Mouse (Mus musculus): ENCODE measurements around the gene Izumo1. TPM values are rescaled to one million over a fixed set of nuclear protein-coding genes. Genes with fewer than 3 reads are reported as not detected.

Izumo1 gene
- polyA plus RNA-seq, 1 experiment from 2014 or later: 0.08 TPM

DNA sequence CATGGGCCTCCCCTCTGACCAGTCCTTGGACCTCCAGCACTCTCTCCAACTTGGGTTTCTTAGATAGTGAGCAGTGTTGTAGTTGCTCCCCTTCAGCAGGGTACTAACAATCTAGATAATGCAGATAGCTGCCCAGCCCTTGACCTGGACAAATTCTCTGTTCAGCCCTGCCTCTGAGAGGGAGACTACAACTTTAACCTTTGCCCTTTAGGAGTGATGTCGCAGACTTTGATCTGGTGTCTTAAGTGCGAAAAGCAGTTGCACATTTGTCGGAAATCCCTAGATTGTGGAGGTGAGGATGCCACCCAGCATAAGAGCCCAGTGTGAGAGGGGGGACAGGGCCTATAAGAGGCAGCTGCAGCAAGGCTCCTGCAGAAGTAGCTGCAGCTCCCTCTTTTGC is 3.1 kb downstream of the Izumo1 start:
- Histone ChIP-seq H3K27ac (replicated peaks) (no peak overlapping the region), H3K4me2 (no peak overlapping the region), H3K4me1 (replicated peaks) (peaks cover 16% of the 10 kb centered on the region), H3K27me3 (no peaks in the 10 kb centered on the region), H3K36me3 (no peaks in the 10 kb centered on the region), H3K4me3 (no peak overlapping the region), H3K9me3 (no peaks in the 10 kb centered on the region), H3K9ac (no peak overlapping the region)
- WGBS: 88% methylated on average over 3 of the region's 3 CpGs
- ATAC-seq (ENCODE audit: low FRiP score, low read depth): no peak

DNA sequence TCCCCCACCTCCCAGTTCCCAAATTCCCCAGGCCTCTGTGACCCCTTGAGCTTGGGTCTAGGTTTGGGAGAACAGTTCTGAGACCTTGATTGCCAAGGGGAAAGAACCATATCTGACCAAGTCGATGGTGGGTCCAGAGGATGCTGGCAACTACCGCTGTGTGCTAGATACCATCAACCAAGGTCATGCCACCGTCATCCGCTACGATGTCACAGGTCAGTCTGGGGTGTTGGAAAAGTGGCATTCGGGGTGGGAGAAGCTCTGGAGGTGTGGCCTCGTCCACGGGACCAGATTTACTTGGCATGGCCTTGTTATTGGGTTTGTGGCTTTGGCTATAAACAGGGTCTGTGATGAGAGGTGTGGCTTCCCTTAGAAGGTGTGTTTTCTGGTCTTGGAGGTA is 3.9 kb downstream of the Izumo1 start:
- Histone ChIP-seq H3K9ac (no peak overlapping the region), H3K27me3 (no peaks in the 10 kb centered on the region), H3K36me3 (no peaks in the 10 kb centered on the region), H3K4me2 (no peak overlapping the region), H3K27ac (replicated peaks) (no peak overlapping the region), H3K4me3 (no peak overlapping the region), H3K4me1 (replicated peaks) (peaks cover 20% of the 10 kb centered on the region), H3K9me3 (no peaks in the 10 kb centered on the region)
- ATAC-seq (ENCODE audit: low FRiP score, low read depth): no peak
- 93% methylated on average over 8 of the region's 8 CpGs for WGBS

DNA sequence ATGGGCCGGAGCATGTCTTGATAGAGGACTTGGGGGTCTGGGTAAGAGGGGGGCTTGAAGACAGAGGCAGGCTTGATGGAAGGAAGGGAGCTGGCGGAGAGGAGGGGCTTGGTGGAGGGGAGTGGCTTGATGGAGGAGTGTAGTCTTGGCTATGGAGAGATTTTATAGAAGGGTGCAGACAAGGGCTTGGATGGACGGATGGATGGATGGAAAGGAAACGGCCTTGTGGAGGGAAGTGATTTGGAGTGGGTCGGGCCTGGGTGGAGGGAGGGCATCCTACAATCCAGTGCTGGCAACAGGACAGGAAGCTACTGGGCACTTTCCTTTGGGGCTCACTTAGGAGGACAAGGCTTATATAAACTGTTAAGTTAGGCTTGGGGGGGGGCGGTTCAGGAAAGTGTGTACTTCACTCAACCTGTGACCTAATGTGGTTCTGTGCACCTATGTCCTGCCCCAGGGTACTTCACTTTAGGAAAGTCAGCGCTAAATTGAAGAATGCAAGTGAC is 5.0 kb downstream of the Izumo1 start:
- Histone ChIP-seq H3K4me3 (no peak overlapping the region), H3K27ac (replicated peaks) (no peak overlapping the region), H3K36me3 (no peaks in the 10 kb centered on the region), H3K4me2 (no peak overlapping the region), H3K27me3 (no peaks in the 10 kb centered on the region), H3K4me1 (replicated peaks) (peaks cover 20% of the 10 kb centered on the region), H3K9me3 (no peaks in the 10 kb centered on the region), H3K9ac (no peak overlapping the region)
- no peak for ATAC-seq (ENCODE audit: low FRiP score, low read depth)
- 89% methylated on average over 7 of the region's 7 CpGs for WGBS

DNA sequence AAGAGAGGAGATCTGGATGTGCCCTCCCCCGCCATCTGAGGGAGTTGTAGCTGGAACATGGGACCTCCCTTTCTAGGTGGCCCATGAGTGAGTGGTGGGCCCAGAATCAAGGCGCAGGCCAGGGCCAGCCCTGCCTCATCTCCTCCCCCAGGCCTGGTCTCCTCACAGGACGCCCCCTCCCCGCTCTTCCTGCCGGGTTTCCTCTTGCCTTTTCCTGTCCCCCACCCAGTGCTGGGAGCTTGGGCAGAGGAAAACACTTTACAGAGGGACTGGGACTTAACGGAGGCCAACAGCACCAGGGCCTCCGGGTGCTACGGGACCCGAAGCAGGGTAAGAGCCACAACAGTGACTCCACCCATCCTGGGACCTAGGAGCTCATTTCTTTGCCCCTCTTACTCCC is 5.7 kb downstream of the Izumo1 start, which contains the start of gene Rasip1:
Gene Rasip1, plus strand, starts transcription at position 228 of the 400 bp plus-strand sequence.
- peak within 1 kb of the TSS; percentile 99 for H3K4me2 ChIP-seq
- H3K4me1 ChIP-seq (replicated peaks): peaks cover 22% of the 10 kb centered on the region
- peak within 1 kb of the TSS; percentile 88 for H3K9ac ChIP-seq
- no peak for ATAC-seq (ENCODE audit: low FRiP score, low read depth)
- H3K27ac ChIP-seq (replicated peaks): peak within 1 kb of the TSS; percentile 89
- no peaks in the 10 kb centered on the region for H3K9me3 ChIP-seq
- H3K36me3 ChIP-seq: no peaks in the 10 kb centered on the region
- H3K27me3 ChIP-seq: 0 out of 2 replicates have a peak, but pooled peaks cover 4% of the 10 kb centered on the region
- peak within 1 kb of the TSS; percentile 61 for H3K4me3 ChIP-seq
- 90% methylated on average over 9 of the region's 9 CpGs for WGBS

DNA sequence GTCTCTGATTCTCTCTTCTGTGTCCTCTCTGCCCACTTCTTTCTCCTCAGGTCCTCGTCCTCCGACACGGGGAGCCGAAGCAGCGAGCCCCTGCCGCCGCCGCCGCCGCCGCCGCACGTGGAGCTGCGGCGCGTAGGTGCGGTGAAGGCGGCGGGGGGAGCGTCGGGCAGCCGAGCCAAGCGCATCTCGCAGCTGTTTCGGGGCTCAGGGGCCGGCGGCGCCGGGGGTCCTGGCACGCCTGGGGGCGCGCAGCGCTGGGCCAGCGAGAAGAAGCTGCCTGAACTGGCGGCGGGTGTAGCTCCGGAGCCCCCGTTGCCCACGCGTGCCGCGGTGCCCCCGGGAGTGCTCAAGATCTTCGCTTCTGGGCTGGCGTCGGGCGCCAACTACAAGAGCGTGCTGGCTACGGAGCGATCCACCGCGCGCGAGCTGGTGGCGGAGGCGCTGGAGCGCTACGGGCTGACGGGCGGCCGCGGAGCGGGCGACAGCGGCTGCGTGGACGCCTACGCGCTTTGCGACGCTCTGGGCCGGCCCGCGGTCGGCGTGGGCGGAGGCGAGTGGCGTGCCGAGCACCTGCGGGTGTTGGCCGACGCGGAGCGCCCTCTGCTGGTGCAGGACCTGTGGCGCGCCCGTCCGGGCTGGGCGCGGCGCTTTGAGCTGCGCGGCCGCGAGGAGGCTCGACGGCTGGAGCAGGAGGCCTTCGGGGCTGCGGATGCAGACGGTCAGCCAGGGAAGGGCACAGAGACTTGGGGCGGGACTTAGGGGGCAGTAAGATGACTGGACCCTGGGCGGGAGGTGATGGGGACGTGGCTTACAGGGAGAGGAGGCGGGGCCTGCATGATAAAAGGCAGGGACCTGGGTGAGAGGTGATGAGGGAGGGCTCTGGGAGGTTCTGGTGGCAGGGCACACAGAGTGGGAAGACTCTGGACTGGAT is 7.0 kb downstream of the Izumo1 start:
- peak overlapping the region; percentile 61 for H3K4me3 ChIP-seq
- no peaks in the 10 kb centered on the region for H3K9me3 ChIP-seq
- H3K36me3 ChIP-seq: no peaks in the 10 kb centered on the region
- H3K4me2 ChIP-seq: peak overlapping the region; percentile 99
- 0 out of 2 replicates have a peak, but pooled peaks cover 7% of the 10 kb centered on the region for H3K27me3 ChIP-seq
- H3K4me1 ChIP-seq (replicated peaks): peaks cover 28% of the 10 kb centered on the region
- H3K27ac ChIP-seq (replicated peaks): peak overlapping the region; percentile 89
- under 1% methylated on average over 92 of the region's 105 CpGs for WGBS
- ATAC-seq (ENCODE audit: low FRiP score, low read depth): peak; percentile 90
- peak overlapping the region; percentile 88 for H3K9ac ChIP-seq

DNA sequence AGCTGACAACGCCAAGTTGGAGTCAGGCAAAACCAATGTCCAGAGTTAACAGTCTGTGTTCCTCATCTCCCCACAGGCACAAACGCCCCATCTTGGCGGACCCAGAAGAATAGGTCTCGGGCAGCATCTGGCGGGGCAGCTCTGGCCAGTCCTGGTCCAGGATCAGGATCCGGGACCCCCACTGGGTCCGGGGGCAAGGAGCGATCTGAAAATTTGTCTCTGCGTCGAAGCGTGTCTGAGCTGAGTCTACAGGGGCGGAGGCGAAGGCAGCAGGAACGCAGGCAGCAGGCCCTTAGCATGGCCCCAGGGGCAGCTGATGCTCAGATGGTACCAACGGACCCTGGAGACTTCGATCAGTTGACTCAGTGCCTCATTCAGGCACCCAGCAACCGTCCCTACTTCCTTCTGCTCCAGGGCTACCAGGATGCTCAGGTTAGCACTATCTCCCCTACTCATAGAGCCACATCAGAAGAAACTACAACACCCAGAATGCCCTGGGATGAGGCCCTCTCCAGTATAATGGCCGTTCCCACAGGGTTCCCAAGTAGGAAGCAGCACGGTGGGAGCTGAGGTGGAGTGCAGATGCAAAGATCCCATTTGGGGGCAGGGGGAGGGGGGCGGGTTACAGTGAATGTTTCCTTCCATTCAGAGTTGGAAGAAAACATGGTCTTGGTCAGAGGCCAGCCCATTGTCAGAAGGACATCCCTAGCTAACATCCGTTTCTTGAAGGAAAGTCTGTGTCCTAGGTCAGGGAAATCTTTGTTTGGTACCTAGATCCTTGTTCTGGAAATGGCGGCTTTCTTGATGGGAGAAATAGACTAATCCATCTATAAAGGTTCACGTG is 8.7 kb downstream of the Izumo1 start:
- no peak for ATAC-seq (ENCODE audit: low FRiP score, low read depth)
- Histone ChIP-seq H3K4me1 (replicated peaks) (peaks cover 28% of the 10 kb centered on the region), H3K4me2 (no peak overlapping the region; the same call in 1 of the 2 replicates), H3K9me3 (no peaks in the 10 kb centered on the region), H3K27me3 (0 out of 2 replicates have a peak, but pooled peaks cover 7% of the 10 kb centered on the region), H3K4me3 (no peak overlapping the region), H3K36me3 (no peaks in the 10 kb centered on the region), H3K9ac (no peak overlapping the region), H3K27ac (replicated peaks) (no peak overlapping the region)
- WGBS: 68% methylated on average over 23 of the region's 23 CpGs

DNA sequence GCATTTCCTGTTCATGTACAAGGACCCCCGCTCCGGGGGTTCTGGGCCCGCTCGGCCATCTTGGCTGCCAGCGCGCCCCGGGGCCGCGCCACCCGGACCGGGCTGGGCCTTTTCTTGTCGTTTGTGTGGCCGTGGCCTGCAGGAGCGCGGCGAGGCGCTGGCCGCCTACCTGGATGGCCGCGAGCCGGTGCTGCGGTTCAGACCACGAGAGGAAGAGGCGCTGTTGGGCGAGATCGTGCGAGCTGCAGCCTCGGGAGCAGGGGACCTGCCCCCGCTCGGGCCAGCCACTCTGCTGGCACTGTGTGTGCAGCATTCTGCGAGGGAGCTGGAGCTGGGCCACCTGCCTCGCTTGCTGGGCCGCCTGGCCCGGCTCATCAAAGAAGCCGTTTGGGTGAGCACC is 10.9 kb downstream of the Izumo1 start:
- H3K27me3 ChIP-seq: 0 out of 2 replicates have a peak, but pooled peaks cover 7% of the 10 kb centered on the region
- peak overlapping the region; percentile 20 for H3K4me3 ChIP-seq
- H3K9me3 ChIP-seq: no peaks in the 10 kb centered on the region
- peaks cover 24% of the 10 kb centered on the region for H3K4me1 ChIP-seq (replicated peaks)
- 19% methylated on average over 35 of the region's 35 CpGs for WGBS
- peak overlapping the region; percentile 21 for H3K9ac ChIP-seq
- H3K27ac ChIP-seq (replicated peaks): no peak overlapping the region
- H3K36me3 ChIP-seq: peaks cover 6% of the 10 kb centered on the region
- peak overlapping the region; percentile 50 for H3K4me2 ChIP-seq
- no peak for ATAC-seq (ENCODE audit: low FRiP score, low read depth)

DNA sequence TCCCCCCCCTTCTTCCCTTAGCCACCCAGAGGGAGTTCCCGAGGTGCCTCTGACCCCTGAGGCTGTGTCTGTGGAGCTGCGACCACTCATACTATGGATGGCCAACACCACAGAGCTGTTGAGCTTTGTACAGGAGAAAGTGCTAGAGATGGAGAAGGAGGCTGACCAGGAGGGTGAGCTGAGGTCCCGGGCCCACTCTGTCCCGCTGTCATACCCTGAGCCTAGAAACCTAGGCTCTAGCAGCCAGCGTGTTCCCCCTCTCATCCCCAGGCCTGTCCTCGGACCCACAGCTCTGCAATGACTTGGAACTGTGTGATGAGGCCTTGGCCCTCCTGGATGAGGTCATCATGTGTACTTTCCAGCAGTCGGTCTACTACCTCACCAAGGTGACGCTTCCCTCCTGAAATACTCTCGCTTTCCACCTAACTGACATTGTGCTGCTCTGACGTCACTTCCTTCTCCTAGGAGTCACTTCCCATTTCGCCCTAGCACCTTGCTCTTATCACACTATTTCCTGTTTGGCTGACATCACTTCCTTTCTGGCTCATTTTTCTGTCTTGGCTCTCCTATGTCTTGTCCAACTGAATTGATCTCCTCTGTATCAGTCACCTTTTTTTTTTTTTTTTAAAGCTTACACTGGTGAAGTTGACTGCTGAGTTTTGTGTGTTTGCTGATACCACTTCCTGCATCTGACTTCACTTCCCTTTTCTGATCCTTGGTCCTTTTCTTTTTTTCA is 13.5 kb downstream of the Izumo1 start:
- no peak overlapping the region for H3K9ac ChIP-seq
- peaks cover 18% of the 10 kb centered on the region for H3K4me1 ChIP-seq (replicated peaks)
- 0 out of 2 replicates have a peak, but pooled peaks cover 7% of the 10 kb centered on the region for H3K27me3 ChIP-seq
- WGBS: 88% methylated on average over 11 of the region's 11 CpGs
- H3K27ac ChIP-seq (replicated peaks): no peak overlapping the region
- no peak for ATAC-seq (ENCODE audit: low FRiP score, low read depth)
- H3K9me3 ChIP-seq: no peaks in the 10 kb centered on the region
- H3K4me2 ChIP-seq: no peak overlapping the region
- H3K4me3 ChIP-seq: no peak overlapping the region
- peaks cover 6% of the 10 kb centered on the region for H3K36me3 ChIP-seq

DNA sequence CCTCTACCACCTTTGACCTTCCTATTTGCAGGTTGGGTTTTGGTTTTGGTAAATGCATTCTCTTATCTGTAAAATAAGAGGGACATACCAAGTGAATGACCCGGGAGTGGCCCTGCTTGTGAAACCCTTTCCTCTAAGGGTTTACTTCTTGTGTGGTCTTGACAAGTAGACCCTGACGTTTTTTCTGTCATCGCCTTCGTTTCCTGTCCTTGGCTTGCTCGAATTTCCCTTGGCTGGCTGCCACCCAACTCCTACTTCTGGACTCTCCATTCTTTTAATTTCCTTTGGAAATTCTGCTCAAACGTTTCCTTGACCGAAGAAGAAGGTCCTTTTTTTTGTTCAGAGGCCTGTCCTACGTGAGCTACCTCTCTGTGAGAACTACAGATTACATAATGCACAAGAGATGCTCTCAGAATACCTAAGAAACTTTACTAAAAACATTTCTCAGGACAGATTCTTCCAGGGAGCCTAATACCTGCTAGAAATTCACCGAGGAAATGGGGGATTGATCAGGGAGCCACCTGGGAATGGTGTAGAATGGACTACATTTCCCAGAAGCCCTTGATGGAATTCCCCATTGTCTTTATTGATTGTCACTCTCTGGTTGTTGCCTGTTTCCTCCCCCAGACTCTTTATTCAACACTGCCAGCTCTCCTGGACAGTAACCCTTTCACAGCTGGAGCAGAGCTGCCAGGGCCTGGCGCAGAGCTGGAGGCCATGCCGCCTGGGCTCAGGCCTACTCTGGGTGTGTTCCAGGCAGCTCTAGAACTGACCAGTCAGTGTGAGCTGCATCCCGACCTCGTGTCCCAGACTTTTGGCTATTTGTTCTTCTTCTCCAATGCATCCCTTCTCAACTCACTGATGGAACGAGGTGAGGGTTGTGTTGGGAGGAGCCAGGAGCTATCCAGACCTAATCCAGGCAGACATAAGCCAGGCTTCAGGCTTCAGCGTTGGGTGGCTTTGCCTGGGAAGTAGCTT is 14.4 kb downstream of the Izumo1 start:
- peaks cover 16% of the 10 kb centered on the region for H3K4me1 ChIP-seq (replicated peaks)
- no peak overlapping the region for H3K27ac ChIP-seq (replicated peaks)
- no peak overlapping the region for H3K9ac ChIP-seq
- H3K4me3 ChIP-seq: no peak overlapping the region
- 84% methylated on average over 15 of the region's 15 CpGs for WGBS
- 0 out of 2 replicates have a peak, but pooled peaks cover 7% of the 10 kb centered on the region for H3K27me3 ChIP-seq
- H3K4me2 ChIP-seq: no peak overlapping the region
- no peak for ATAC-seq (ENCODE audit: low FRiP score, low read depth)
- peaks cover 6% of the 10 kb centered on the region for H3K36me3 ChIP-seq
- H3K9me3 ChIP-seq: no peaks in the 10 kb centered on the region

DNA sequence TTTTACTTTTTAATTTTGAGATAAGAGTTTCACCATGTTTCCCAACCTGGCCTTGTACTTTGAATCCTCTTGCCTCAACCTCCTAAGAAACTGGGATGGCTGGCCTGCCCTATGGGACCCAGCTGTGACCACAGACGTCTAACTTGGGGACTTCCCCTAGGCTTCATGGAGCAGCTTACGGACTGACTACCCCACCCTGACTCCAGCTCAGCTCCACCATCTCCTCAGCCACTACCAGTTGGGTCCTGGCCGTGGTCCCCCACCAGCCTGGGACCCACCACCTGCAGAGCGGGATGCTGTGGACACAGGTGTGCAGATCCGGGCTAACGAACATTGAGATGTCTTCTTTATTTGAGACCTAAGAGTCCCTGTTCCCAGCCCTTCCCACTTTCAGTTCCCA is 16.1 kb downstream of the Izumo1 start:
- H3K9me3 ChIP-seq: no peaks in the 10 kb centered on the region
- no peak for ATAC-seq (ENCODE audit: low FRiP score, low read depth)
- H3K27ac ChIP-seq (replicated peaks): no peak overlapping the region
- peaks cover 22% of the 10 kb centered on the region for H3K4me1 ChIP-seq (replicated peaks)
- peaks cover 6% of the 10 kb centered on the region for H3K36me3 ChIP-seq
- no peak overlapping the region; the same call in 1 of the 2 replicates for H3K4me3 ChIP-seq
- no peak overlapping the region for H3K9ac ChIP-seq
- no peaks in the 10 kb centered on the region for H3K27me3 ChIP-seq
- WGBS: 92% methylated on average over 6 of the region's 6 CpGs
- peak overlapping the region; percentile 69 for H3K4me2 ChIP-seq
